Mouse (Mus musculus) layer of hippocampus, adult 11-12 months (tissue): Measurements from ENCODE around the gene Nckap5.

Experiments used
- DNase-seq: peaks from one replicate; pipeline ENCODE4 v3.0.0; 2022; ENCODE audit warnings: low spot score

Nckap5 gene

GRCm38 (mm10) chr1:126700978-126701320 is 129.7 kb downstream of the Nckap5 start:
- DNase-seq = no peak

- DNase-seq = no peak
Measured at GRCm38 (mm10) chr1:126700063-126700977, 130.3 kb downstream of the Nckap5 start.

GRCm38 (mm10) chr1:126693585-126693984 is 137.0 kb downstream of the Nckap5 start:
- no peak for DNase-seq

- DNase-seq = peak; percentile 39
Measured at GRCm38 (mm10) chr1:126688593-126688992, 142.0 kb downstream of the Nckap5 start.

- DNase-seq = peak; percentile 74
Measured at GRCm38 (mm10) chr1:126686678-126687077, 143.9 kb downstream of the Nckap5 start.

GRCm38 (mm10) chr1:126683621-126684445 is 146.8 kb downstream of the Nckap5 start:
- peak; percentile 71 for DNase-seq

- no peak for DNase-seq
Measured at GRCm38 (mm10) chr1:126681773-126682172, 148.8 kb downstream of the Nckap5 start.

GRCm38 (mm10) chr1:126679348-126679747 is 151.3 kb downstream of the Nckap5 start:
- DNase-seq = no peak

- DNase-seq = no peak
Measured at GRCm38 (mm10) chr1:126677280-126677679, 153.3 kb downstream of the Nckap5 start.

- no peak for DNase-seq
Measured at GRCm38 (mm10) chr1:126676769-126677168, 153.8 kb downstream of the Nckap5 start.

- no peak for DNase-seq
Measured at GRCm38 (mm10) chr1:126675142-126675541, 155.5 kb downstream of the Nckap5 start.

- DNase-seq = no peak
Measured at GRCm38 (mm10) chr1:126673238-126673637, 157.4 kb downstream of the Nckap5 start.

- DNase-seq = no peak
Measured at GRCm38 (mm10) chr1:126670507-126670906, 160.1 kb downstream of the Nckap5 start.

GRCm38 (mm10) chr1:126660098-126660999 is 170.2 kb downstream of the Nckap5 start:
- no peak for DNase-seq

- DNase-seq = no peak
Measured at GRCm38 (mm10) chr1:126658731-126659130, 171.9 kb downstream of the Nckap5 start.

- peak; percentile 84 for DNase-seq
Measured at GRCm38 (mm10) chr1:126656246-126656645, 174.4 kb downstream of the Nckap5 start.

- no peak for DNase-seq
Measured at GRCm38 (mm10) chr1:126652085-126652484, 178.5 kb downstream of the Nckap5 start.

GRCm38 (mm10) chr1:126650806-126651205 is 179.8 kb downstream of the Nckap5 start:
- no peak for DNase-seq

- no peak for DNase-seq
Measured at GRCm38 (mm10) chr1:126642751-126643150, 187.8 kb downstream of the Nckap5 start.

GRCm38 (mm10) chr1:126639463-126639862 is 191.1 kb downstream of the Nckap5 start:
- no peak for DNase-seq

- DNase-seq = no peak
Measured at GRCm38 (mm10) chr1:126637515-126637914, 193.1 kb downstream of the Nckap5 start.

- no peak for DNase-seq
Measured at GRCm38 (mm10) chr1:126626206-126626605, 204.4 kb downstream of the Nckap5 start.
